ENCODE assay signal across 13 mouse cellular contexts in the genomic region with DNA sequence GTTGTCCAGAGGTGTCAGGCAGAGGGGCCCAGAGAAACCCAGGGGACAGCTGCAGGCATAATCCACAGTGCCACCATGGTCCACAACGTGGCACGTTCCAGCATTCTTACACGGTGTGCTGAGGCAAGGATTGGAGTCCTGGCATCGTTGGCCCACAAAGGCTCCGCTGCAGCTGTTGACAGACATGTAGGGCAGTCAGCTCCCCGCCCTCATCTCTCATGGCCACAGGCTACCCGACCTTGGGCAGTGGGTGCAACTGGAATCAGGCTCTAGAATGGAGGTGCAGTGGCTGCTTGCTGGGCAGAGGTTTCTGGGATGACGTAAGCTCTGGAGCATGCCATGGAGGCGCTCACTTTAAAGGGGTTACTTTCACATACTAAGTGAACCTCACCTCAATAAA. TPM values are rescaled to one million over a fixed set of nuclear protein-coding genes. Genes with fewer than 3 reads are reported as not detected.
DNase-seq lines count a peak whose midpoint lies in the region; ATAC-seq lines count a peak whose summit lies in the region.
"Had no signal": no experiment of that assay in that cellular context is flagged by ENCODE, and none has a peak within 500 bp of the region (broad histone marks: within the 10 kb centered on the region; RNA-seq: fewer than 3 reads in every experiment).

No protein-coding gene starts in this region.

- H3K27me3 ChIP-seq in lung, embryonic 16.5 days (ENCODE audit: control insufficient read depth, insufficient read depth, low read depth, low read length): no peaks in the 10 kb centered on the region
- H3K27me3 ChIP-seq in limb, embryonic 13.5 days: no peaks in the 10 kb centered on the region
- H3K27me3 ChIP-seq: liver, embryonic 13.5 days had no signal

- peak overlapping the region; percentile 76 for H3K27ac ChIP-seq in lung, embryonic 16.5 days (ENCODE audit: low read length)
- peak overlapping the region; percentile 79; the same call in 1 of the 2 replicates for H3K27ac ChIP-seq in limb, embryonic 13.5 days
- H3K27ac ChIP-seq: liver, embryonic 13.5 days had no signal

- H3K4me1 ChIP-seq in lung, embryonic 16.5 days (replicated peaks; ENCODE audit: control insufficient read depth, insufficient read depth, low read length): peaks cover 79% of the 10 kb centered on the region
- H3K4me1 ChIP-seq in limb, embryonic 13.5 days: peaks cover 74% of the 10 kb centered on the region

- peak; percentile 74 to 88 for DNase-seq in adrenal gland, adult (ENCODE audit: inconsistent age in 2 of 2, low spot score in 1 of 2)
- no peak for DNase-seq in adrenal gland, postnatal 4 days (ENCODE audit: low spot score in 2 of 2)
- no peak for DNase-seq in lung, adult 18-20 months
- DNase-seq in embryo, embryonic 10.5 days (ENCODE audit: low spot score): no peak
- no peak for DNase-seq in embryo, embryonic 11 days
- DNase-seq in heart, postnatal 36 days: no peak
- DNase-seq: kidney, postnatal 25 days; liver, embryonic 13.5 days; spleen, adult 18-20 months; thymus, postnatal 4 days had no signal

- no peak overlapping the region for H3K9ac ChIP-seq in lung, embryonic 16.5 days (ENCODE audit: low read length)
- H3K9ac ChIP-seq in limb, embryonic 13.5 days: no peak overlapping the region
- H3K9ac ChIP-seq: liver, embryonic 13.5 days had no signal

- H3K36me3 ChIP-seq in lung, embryonic 16.5 days (ENCODE audit: control insufficient read depth, insufficient read depth, low read length): peaks cover 22% of the 10 kb centered on the region
- peaks cover 39% of the 10 kb centered on the region for H3K36me3 ChIP-seq in limb, embryonic 13.5 days

- ATAC-seq in lung, embryonic 16.5 days (ENCODE audit: low read depth): no peak
- ATAC-seq in limb, embryonic 13.5 days (ENCODE audit: low FRiP score, low read depth): no peak

- no peak overlapping the region for H3K4me2 ChIP-seq in lung, embryonic 16.5 days (ENCODE audit: low read depth, low read length)
- H3K4me2 ChIP-seq in limb, embryonic 13.5 days (replicated peaks): no peak overlapping the region
- H3K4me2 ChIP-seq: heart, embryonic 11.5 days; liver, embryonic 13.5 days had no signal

- 61% methylated on average over 9 of the region's 9 CpGs for WGBS in lung, embryonic 16.5 days
- WGBS in limb, embryonic 13.5 days: 70% methylated on average over 9 of the region's 9 CpGs

- intact Hi-C loops in heart, postnatal 36 days (cut with DNase I): no loop called here

- no peaks in the 10 kb centered on the region for H3K9me3 ChIP-seq in lung, embryonic 16.5 days (ENCODE audit: control insufficient read depth, low read length)
- H3K9me3 ChIP-seq in limb, embryonic 13.5 days: no peaks in the 10 kb centered on the region
- H3K9me3 ChIP-seq: liver, embryonic 13.5 days had no signal

- no peak overlapping the region for H3K4me3 ChIP-seq in lung, embryonic 16.5 days (ENCODE audit: low read length)
- H3K4me3 ChIP-seq in limb, embryonic 13.5 days: no peak overlapping the region
- H3K4me3 ChIP-seq: liver, embryonic 13.5 days had no signal

RNA-seq across cellular contexts. Expression of a gene that starts 31.2 kb away (rescaled TPM):
- total RNA-seq in adrenal gland, postnatal 4 days (2021): 10 to 100 TPM; 35.1 to 48.7 TPM
- 20.5 and 22.0 TPM in 2 replicates for polyA plus RNA-seq in lung, embryonic 16.5 days (2015; fragmentation: Nextera tagmentation; extraction: Ambion mirVana)
- polyA plus RNA-seq in limb, embryonic 13.5 days (2015; fragmentation: Nextera tagmentation; extraction: Ambion mirVana): 13.7 and 15.5 TPM in 2 replicates
- 10 to 100 TPM; 29.5 to 34.0 TPM for total RNA-seq in heart, postnatal 36 days (2021)

RNA-seq across cellular contexts. Expression of a gene that starts 40.3 kb away (rescaled TPM):
- 10 to 100 TPM; 53.7 to 58.6 TPM for total RNA-seq in adrenal gland, postnatal 4 days (2021)
- polyA plus RNA-seq in lung, embryonic 16.5 days (2015; fragmentation: Nextera tagmentation; extraction: Ambion mirVana): 21.8 and 23.2 TPM in 2 replicates
- polyA plus RNA-seq in limb, embryonic 13.5 days (2015; fragmentation: Nextera tagmentation; extraction: Ambion mirVana): 24.9 and 28.1 TPM in 2 replicates
- 10 to 100 TPM; 36.9 to 39.1 TPM for total RNA-seq in heart, postnatal 36 days (2021)

Comparison
In these comparisons a context has a peak if more than half of its experiments do, and no peak if none do; other contexts are left out.
1. DNase-seq: peak in adrenal gland, adult (2 of 2); none in adrenal gland, postnatal 4 days (0 of 2), lung, adult 18-20 months (0 of 2), embryo, embryonic 10.5 days (single experiment), embryo, embryonic 11 days (single experiment) and heart, postnatal 36 days (0 of 2).